Mouse (Mus musculus) layer of hippocampus, postnatal 14 days (tissue): ENCODE measurements around the gene Taar8b. TPM values are rescaled to one million over a fixed set of nuclear protein-coding genes. Genes with fewer than 3 reads are reported as not detected.

Experiments used
- DNase-seq, 2 experiments: peaks; one replicate each; pipeline ENCODE4 v3.0.0; 2021 to 2022; ENCODE audit warnings: low spot score in 2 of 2, mixed read lengths in 1 of 2
- total RNA-seq, 2 experiments: library from RNA; stranded (reverse); gene quantifications; 2 replicates each; pipeline ENCODE4 v1.2.3; 2021

Gene Taar8b
- total RNA-seq, 2 experiments from 2014 or later, result not detected

DNA sequence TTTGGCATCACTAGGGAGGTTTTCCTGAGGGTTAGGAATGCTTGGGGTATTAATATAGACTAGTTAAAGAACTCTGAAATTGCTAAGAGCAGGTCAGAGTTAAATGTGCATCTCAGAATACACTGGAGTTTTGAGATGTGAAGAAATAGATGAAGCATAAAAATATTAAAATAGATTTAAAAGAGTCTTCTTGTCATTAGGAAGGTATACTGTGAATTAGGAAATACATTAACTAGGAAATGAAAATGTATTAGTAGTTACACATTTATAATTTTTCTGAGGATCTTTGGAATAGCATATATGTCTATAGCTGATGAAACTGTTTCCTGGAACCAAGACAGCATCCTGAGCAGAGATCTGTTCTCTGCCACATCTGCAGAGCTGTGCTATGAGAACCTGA is 42.9 kb downstream of the Taar8b start, which contains the start of gene Taar7f:
Taar7f (plus strand) TSS at position 301 of the 400 bp plus-strand sequence.
- no peak for DNase-seq

Other genes with a start within 250 kb of the Taar8b start
- under 1 TPM in 1 of 2 experiments, not detected in 1; 0.21 TPM for gene Vnn3, start 240.8 kb downstream of the Taar8b start, total RNA-seq
- gene Vnn1, start 197.6 kb downstream of the Taar8b start, total RNA-seq, result under 1 TPM; 0.14 to 0.25 TPM
- gene Taar1, start 171.9 kb downstream of the Taar8b start, total RNA-seq, result not detected
- not detected for gene Taar2, start 153.7 kb downstream of the Taar8b start, total RNA-seq
- not detected for gene Taar3, start 142.7 kb downstream of the Taar8b start, total RNA-seq
- not detected for gene Taar4, start 131.8 kb downstream of the Taar8b start, total RNA-seq
- gene Taar5, start 121.6 kb downstream of the Taar8b start, total RNA-seq, result not detected
- gene Taar6, start 106.6 kb downstream of the Taar8b start, total RNA-seq, result not detected
- gene Taar7a, start 98.8 kb downstream of the Taar8b start, total RNA-seq, result not detected
- not detected for gene Taar7b, start 92.4 kb downstream of the Taar8b start, total RNA-seq
- not detected for gene Taar7d, start 65.1 kb downstream of the Taar8b start, total RNA-seq
- not detected for gene Taar7e, start 54.7 kb downstream of the Taar8b start, total RNA-seq
- gene Taar7f, start 42.8 kb downstream of the Taar8b start, total RNA-seq, result not detected
- gene Taar8a, start 15.8 kb downstream of the Taar8b start, total RNA-seq, result not detected
- gene Taar8c, start 9.6 kb upstream of the Taar8b start, total RNA-seq, result not detected
- not detected for gene Taar9, start 17.2 kb upstream of the Taar8b start, total RNA-seq
- gene Stx7, start 57.0 kb upstream of the Taar8b start, total RNA-seq, result 100 to 1,000 TPM; 122 to 129 TPM
- 1 to 10 TPM; 5.4 to 5.8 TPM for gene Moxd1, start 131.2 kb upstream of the Taar8b start, total RNA-seq